Mouse (Mus musculus) cerebellum, adult 9-11 months (tissue): ENCODE data around the gene Gm17387.

Source experiments
- DNase-seq: peaks from one replicate; pipeline ENCODE4 v3.0.0; 2022

The Gm17387 gene

GRCm38 (mm10) chr7:141048226-141049218, 19.6 kb downstream of the Gm17387 start:
- DNase-seq, result peak; percentile 85

- DNase-seq, result no peak
Measured at GRCm38 (mm10) chr7:141049326-141049725, 20.4 kb downstream of the Gm17387 start.

- no peak for DNase-seq
Measured at GRCm38 (mm10) chr7:141051060-141051685, 22.2 kb downstream of the Gm17387 start.

GRCm38 (mm10) chr7:141052016-141052415, 23.1 kb downstream of the Gm17387 start:
- no peak for DNase-seq

GRCm38 (mm10) chr7:141052421-141052820, 23.5 kb downstream of the Gm17387 start:
- no peak for DNase-seq

GRCm38 (mm10) chr7:141055785-141056184, 26.9 kb downstream of the Gm17387 start:
- DNase-seq, result no peak

- no peak for DNase-seq
Measured at GRCm38 (mm10) chr7:141056976-141057375, 28.0 kb downstream of the Gm17387 start.

GRCm38 (mm10) chr7:141057541-141057940, 28.6 kb downstream of the Gm17387 start:
- DNase-seq, result peak; percentile 29

- peak; percentile 9 for DNase-seq
Measured at GRCm38 (mm10) chr7:141058601-141059341, 29.8 kb downstream of the Gm17387 start.

- no peak for DNase-seq
Measured at GRCm38 (mm10) chr7:141059929-141060328, 31.0 kb downstream of the Gm17387 start.

- DNase-seq, result peak; percentile 95
Measured at GRCm38 (mm10) chr7:141060426-141061242, 31.7 kb downstream of the Gm17387 start, which contains the start of gene B4galnt4. TSS of gene B4galnt4 (plus strand) at chr7:141061104.

GRCm38 (mm10) chr7:141061269-141061692, 32.4 kb downstream of the Gm17387 start:
- peak; percentile 75 for DNase-seq

GRCm38 (mm10) chr7:141062525-141062924, 33.6 kb downstream of the Gm17387 start:
- DNase-seq, result peak; percentile 83

- peak; percentile 22 for DNase-seq
Measured at GRCm38 (mm10) chr7:141063353-141063752, 34.4 kb downstream of the Gm17387 start.

GRCm38 (mm10) chr7:141064175-141064574, 35.2 kb downstream of the Gm17387 start:
- peak; percentile 30 for DNase-seq

GRCm38 (mm10) chr7:141064576-141064975, 35.6 kb downstream of the Gm17387 start:
- peak; percentile 21 for DNase-seq

GRCm38 (mm10) chr7:141068351-141068750, 39.4 kb downstream of the Gm17387 start:
- DNase-seq, result peak; percentile 31

- peak; percentile 64 for DNase-seq
Measured at GRCm38 (mm10) chr7:141070058-141070862, 41.3 kb downstream of the Gm17387 start.

GRCm38 (mm10) chr7:141072017-141072745, 43.2 kb downstream of the Gm17387 start:
- no peak for DNase-seq

GRCm38 (mm10) chr7:141073782-141074181, 44.9 kb downstream of the Gm17387 start:
- DNase-seq, result no peak
